Mouse (Mus musculus) frontal cortex, adult (tissue): ENCODE results near the gene Ipo7.

ENCODE experiments used
- ATAC-seq: cut with Nextera tagmentation; 2 replicates; pipeline ENCODE4 v1.9.2; 2017; ENCODE audit warnings: mild to moderate bottlenecking, moderate library complexity, mixed read lengths; ENCODE audit not compliant: low TSS enrichment

Ipo7 gene

DNA sequence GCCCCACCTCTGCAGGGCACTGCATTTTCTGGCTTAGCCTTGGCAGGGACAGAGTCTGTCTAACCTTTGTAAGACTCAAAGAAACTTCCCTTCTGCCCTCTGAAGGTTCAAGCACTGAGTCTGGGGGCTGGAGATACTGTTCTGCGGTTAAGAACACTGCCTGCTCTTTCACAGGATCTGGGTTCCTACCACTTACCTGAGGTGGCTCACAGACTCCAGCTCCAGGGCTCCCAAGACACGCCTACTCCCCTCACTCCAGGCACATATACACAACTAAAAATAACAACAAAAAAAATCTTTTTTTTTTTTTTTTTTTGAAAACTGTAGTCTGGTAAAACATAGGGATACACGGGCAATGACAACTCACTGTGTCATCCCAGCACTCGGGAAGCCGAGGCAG lies 83.2 kb downstream of the Ipo7 start:
- ATAC-seq = no peak

DNA sequence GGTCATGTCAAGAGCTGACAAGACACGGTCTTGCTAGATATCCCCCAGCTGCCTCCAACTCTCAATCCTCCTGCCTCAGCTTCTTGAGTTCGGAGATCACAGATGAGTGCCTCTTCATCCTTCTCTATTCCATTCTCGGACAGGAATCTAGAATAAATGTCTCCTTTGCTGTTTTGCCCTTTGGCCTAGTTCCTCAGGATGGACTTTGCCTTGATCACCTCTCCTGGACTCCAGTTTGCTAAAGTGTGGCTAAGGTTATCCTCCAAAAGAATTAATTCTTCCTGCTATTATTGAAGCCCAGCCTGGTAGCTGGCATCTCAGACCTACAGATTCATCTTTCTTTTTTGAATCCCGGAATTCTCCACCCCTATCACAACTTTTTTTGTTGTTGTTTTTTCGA lies 87.0 kb downstream of the Ipo7 start:
- ATAC-seq = no peak
